Mouse (Mus musculus) brain, embryonic 14.5 days (tissue): ENCODE data around the gene Ang.

Experiments
- CTCF ChIP-seq: fragments of 200-500 bp; IDR thresholded peaks from 2 replicates; pipeline ENCODE4 v1.5.1; 2012; ENCODE audit warnings: inconsistent platforms, mild to moderate bottlenecking, moderate library complexity, borderline replicate concordance; ENCODE audit not compliant: insufficient read depth, insufficient read length; ENCODE audit errors: extremely low read depth
- POLR2A ChIP-seq: fragments of 200-500 bp; IDR thresholded peaks from 2 replicates; pipeline ENCODE4 v1.6.1; 2012; ENCODE audit warnings: mild to moderate bottlenecking, inconsistent platforms, borderline replicate concordance; ENCODE audit not compliant: poor library complexity, insufficient read depth, insufficient read length, severe bottlenecking; ENCODE audit errors: extremely low read depth

DNA sequence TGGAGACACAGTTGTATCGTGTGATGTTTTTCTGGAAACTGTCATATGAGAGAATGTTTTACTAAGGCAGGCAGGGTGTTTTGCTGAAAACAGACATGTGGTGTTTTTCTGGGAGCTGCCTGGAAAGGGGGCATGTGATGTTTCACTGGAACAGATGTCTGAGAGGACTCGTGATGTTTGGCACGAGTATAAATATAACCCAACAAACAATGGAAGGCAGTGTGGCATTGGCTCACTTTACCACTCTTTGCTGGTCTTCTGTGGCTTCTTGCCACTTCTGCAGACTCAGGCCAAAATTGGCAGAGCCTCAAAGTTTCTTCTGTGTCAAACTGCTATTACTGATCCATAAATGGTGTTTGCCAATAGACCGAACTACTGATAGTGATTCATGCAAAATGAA lies 52.3 kb downstream of the Ang start:
- TF ChIP-seq CTCF = no peak
- no peak for TF ChIP-seq POLR2A
